Mouse (Mus musculus) embryonic fibroblast, embryonic 13.5 days (primary cell): ENCODE measurements around the gene Ghr.

Source experiments
- CTCF ChIP-seq: IDR thresholded peaks from 2 replicates; pipeline ENCODE4 v1.5.1; 2011; ENCODE audit warnings: mild to moderate bottlenecking, control low read depth, low read length, moderate library complexity, borderline replicate concordance; ENCODE audit not compliant: insufficient read depth
- POLR2A ChIP-seq: IDR thresholded peaks from 2 replicates; pipeline ENCODE4 v1.6.1; 2011; ENCODE audit warnings: low read depth, mild to moderate bottlenecking, control low read depth, low read length, moderate library complexity

- TF ChIP-seq POLR2A (no peak), CTCF (no peak)
These were observed 227.1 kb downstream of the Ghr start for GRCm38 (mm10) chr15:3356073-3356766.
